Mouse (Mus musculus): ENCODE results near the gene Barhl1. TPM values are rescaled to one million over a fixed set of nuclear protein-coding genes. Genes with fewer than 3 reads are reported as not detected.

The Barhl1 gene
- total and polyA plus RNA-seq, 2 experiments, result 0.32 TPM; not detected in 1

- no peak for DNase-seq (ENCODE audit: extremely low read depth, low read depth, low spot score)
- Histone ChIP-seq H3K27ac (replicated peaks; ENCODE audit: insufficient read depth, low read depth, low read length) (no peak overlapping the region), H3K9ac (ENCODE audit: low read depth, low read length) (no peak overlapping the region), H3K27me3 (ENCODE audit: control insufficient read depth, insufficient read depth, low read length) (no peaks in the 10 kb centered on the region), H3K4me3 (ENCODE audit: insufficient read depth, low read depth, low read length) (no peak overlapping the region), H3K36me3 (ENCODE audit: control insufficient read depth, insufficient read depth, low read length) (peaks cover 15% of the 10 kb centered on the region), H3K4me1 (ENCODE audit: control insufficient read depth, insufficient read depth, low read length) (no peaks in the 10 kb centered on the region), H3K79me2 (ENCODE audit: control insufficient read depth, insufficient read depth, low read length) (no peaks in the 10 kb centered on the region)
- 94% methylated on average over 6 of the region's 6 CpGs for WGBS
- TF ChIP-seq CTCF (IDR thresholded peaks at IDR 0.05; ENCODE audit: low read depth, low read length) (no peak), POLR2A (IDR thresholded peaks at IDR 0.05; ENCODE audit: extremely low read depth, insufficient read depth, low read length) (no peak)
These were observed 22.9 kb downstream of the Barhl1 start for GRCm38 (mm10) chr2:28893526-28893925.

- TF ChIP-seq POLR2A (IDR thresholded peaks at IDR 0.05; ENCODE audit: extremely low read depth, insufficient read depth, low read length), result no peak
- no peak for TF ChIP-seq CTCF (IDR thresholded peaks at IDR 0.05; ENCODE audit: low read depth, low read length)
These were observed 23.7 kb downstream of the Barhl1 start for GRCm38 (mm10) chr2:28892796-28893195.

GRCm38 (mm10) chr2:28884914-28885313, 31.6 kb downstream of the Barhl1 start:
- peaks cover 39% of the 10 kb centered on the region for H3K36me3 ChIP-seq (ENCODE audit: control insufficient read depth, insufficient read depth, low read length)
- no peak for DNase-seq (ENCODE audit: extremely low read depth, low read depth, low spot score)

More at GRCm38 (mm10) chr2:28892796-28893195, 23.7 kb downstream of the Barhl1 start:
- WGBS, result 16% methylated on average over 1 of the region's 1 CpGs
- Histone ChIP-seq H3K9ac (ENCODE audit: low read depth, low read length) (no peak overlapping the region), H3K79me2 (ENCODE audit: control insufficient read depth, insufficient read depth, low read length) (no peaks in the 10 kb centered on the region), H3K4me3 (ENCODE audit: insufficient read depth, low read depth, low read length) (no peak overlapping the region), H3K27me3 (ENCODE audit: control insufficient read depth, insufficient read depth, low read length) (no peaks in the 10 kb centered on the region), H3K4me1 (ENCODE audit: control insufficient read depth, insufficient read depth, low read length) (no peaks in the 10 kb centered on the region), H3K36me3 (ENCODE audit: control insufficient read depth, insufficient read depth, low read length) (peaks cover 23% of the 10 kb centered on the region), H3K27ac (replicated peaks; ENCODE audit: insufficient read depth, low read depth, low read length) (no peak overlapping the region)
- DNase-seq (ENCODE audit: extremely low read depth, low read depth, low spot score), result peak; percentile 55

GRCm38 (mm10) chr2:28882826-28883485, 33.5 kb downstream of the Barhl1 start:
- H3K4me3 ChIP-seq (ENCODE audit: insufficient read depth, low read depth, low read length), result no peak overlapping the region
- WGBS, result 89% methylated on average over 6 of the region's 6 CpGs
- no peaks in the 10 kb centered on the region for H3K27me3 ChIP-seq (ENCODE audit: control insufficient read depth, insufficient read depth, low read length)
- H3K36me3 ChIP-seq (ENCODE audit: control insufficient read depth, insufficient read depth, low read length), result peaks cover 22% of the 10 kb centered on the region
- TF ChIP-seq CTCF (IDR thresholded peaks at IDR 0.05; ENCODE audit: low read depth, low read length) (no peak), POLR2A (IDR thresholded peaks at IDR 0.05; ENCODE audit: extremely low read depth, insufficient read depth, low read length) (no peak)
- no peak for DNase-seq (ENCODE audit: extremely low read depth, low read depth, low spot score)
- H3K79me2 ChIP-seq (ENCODE audit: control insufficient read depth, insufficient read depth, low read length), result no peaks in the 10 kb centered on the region
- no peak overlapping the region for H3K27ac ChIP-seq (replicated peaks; ENCODE audit: insufficient read depth, low read depth, low read length)
- H3K9ac ChIP-seq (ENCODE audit: low read depth, low read length), result no peak overlapping the region
- H3K4me1 ChIP-seq (ENCODE audit: control insufficient read depth, insufficient read depth, low read length), result 0 out of 2 replicates have a peak, but pooled peaks cover 1% of the 10 kb centered on the region

More at GRCm38 (mm10) chr2:28884914-28885313, 31.6 kb downstream of the Barhl1 start:
- H3K27ac ChIP-seq (replicated peaks; ENCODE audit: insufficient read depth, low read depth, low read length), result no peak overlapping the region
- 93% methylated on average over 4 of the region's 4 CpGs for WGBS
- H3K9ac ChIP-seq (ENCODE audit: low read depth, low read length), result no peak overlapping the region
- TF ChIP-seq CTCF (IDR thresholded peaks at IDR 0.05; ENCODE audit: low read depth, low read length), result no peak
- no peak for TF ChIP-seq POLR2A (IDR thresholded peaks at IDR 0.05; ENCODE audit: extremely low read depth, insufficient read depth, low read length)
- H3K79me2 ChIP-seq (ENCODE audit: control insufficient read depth, insufficient read depth, low read length), result no peaks in the 10 kb centered on the region
- H3K4me1 ChIP-seq (ENCODE audit: control insufficient read depth, insufficient read depth, low read length), result no peaks in the 10 kb centered on the region
- no peak overlapping the region for H3K4me3 ChIP-seq (ENCODE audit: insufficient read depth, low read depth, low read length)
- H3K27me3 ChIP-seq (ENCODE audit: control insufficient read depth, insufficient read depth, low read length), result no peaks in the 10 kb centered on the region

GRCm38 (mm10) chr2:28882047-28882446, 34.4 kb downstream of the Barhl1 start:
- TF ChIP-seq POLR2A (IDR thresholded peaks at IDR 0.05; ENCODE audit: extremely low read depth, insufficient read depth, low read length) (no peak), CTCF (IDR thresholded peaks at IDR 0.05; ENCODE audit: low read depth, low read length) (no peak)
- peaks cover 19% of the 10 kb centered on the region for H3K36me3 ChIP-seq (ENCODE audit: control insufficient read depth, insufficient read depth, low read length)
- H3K4me1 ChIP-seq (ENCODE audit: control insufficient read depth, insufficient read depth, low read length), result 0 out of 2 replicates have a peak, but pooled peaks cover 1% of the 10 kb centered on the region
- DNase-seq (ENCODE audit: extremely low read depth, low read depth, low spot score), result peak; percentile 44
- no peak overlapping the region for H3K27ac ChIP-seq (replicated peaks; ENCODE audit: insufficient read depth, low read depth, low read length)
- no peaks in the 10 kb centered on the region for H3K79me2 ChIP-seq (ENCODE audit: control insufficient read depth, insufficient read depth, low read length)
- no peak overlapping the region for H3K4me3 ChIP-seq (ENCODE audit: insufficient read depth, low read depth, low read length)
- no peak overlapping the region for H3K9ac ChIP-seq (ENCODE audit: low read depth, low read length)
- H3K27me3 ChIP-seq (ENCODE audit: control insufficient read depth, insufficient read depth, low read length), result no peaks in the 10 kb centered on the region
- WGBS, result 94% methylated on average over 3 of the region's 3 CpGs

GRCm38 (mm10) chr2:28881275-28881674, 35.2 kb downstream of the Barhl1 start:
- no peak overlapping the region for H3K4me3 ChIP-seq (ENCODE audit: insufficient read depth, low read depth, low read length)
- TF ChIP-seq POLR2A (IDR thresholded peaks at IDR 0.05; ENCODE audit: extremely low read depth, insufficient read depth, low read length) (no peak), CTCF (IDR thresholded peaks at IDR 0.05; ENCODE audit: low read depth, low read length) (no peak)
- no peak overlapping the region for H3K9ac ChIP-seq (ENCODE audit: low read depth, low read length)
- DNase-seq (ENCODE audit: extremely low read depth, low read depth, low spot score), result no peak
- H3K79me2 ChIP-seq (ENCODE audit: control insufficient read depth, insufficient read depth, low read length), result no peaks in the 10 kb centered on the region
- H3K27me3 ChIP-seq (ENCODE audit: control insufficient read depth, insufficient read depth, low read length), result no peaks in the 10 kb centered on the region
- peaks cover 15% of the 10 kb centered on the region; the same call in 1 of the 2 replicates for H3K36me3 ChIP-seq (ENCODE audit: control insufficient read depth, insufficient read depth, low read length)
- H3K4me1 ChIP-seq (ENCODE audit: control insufficient read depth, insufficient read depth, low read length), result 0 out of 2 replicates have a peak, but pooled peaks cover 1% of the 10 kb centered on the region
- no peak overlapping the region for H3K27ac ChIP-seq (replicated peaks; ENCODE audit: insufficient read depth, low read depth, low read length)
- 97% methylated on average over 3 of the region's 3 CpGs for WGBS

Data from liver, adult 2 months (tissue).